Mouse (Mus musculus): ENCODE data around the gene Gna14. TPM values are rescaled to one million over a fixed set of nuclear protein-coding genes. Genes with fewer than 3 reads are reported as not detected.

The Gna14 gene
- polyA plus RNA-seq, 1 experiment from 2014 or later, result 10.7 TPM

GRCm38 (mm10) chr19:16580501-16580900 is 144.9 kb downstream of the Gna14 start:
- peaks cover 2% of the 10 kb centered on the region; the same call in 1 of the 2 replicates for H3K36me3 ChIP-seq (ENCODE audit: control insufficient read depth, insufficient read depth, low read length)
- no peaks in the 10 kb centered on the region for H3K27me3 ChIP-seq (ENCODE audit: control insufficient read depth, insufficient read depth, low read depth, low read length)
- H3K4me3 ChIP-seq (ENCODE audit: low read length), result no peak overlapping the region
- H3K9ac ChIP-seq (ENCODE audit: low read length), result no peak overlapping the region
- no peaks in the 10 kb centered on the region for H3K4me1 ChIP-seq (replicated peaks; ENCODE audit: control insufficient read depth, insufficient read depth, low read length)
- no peak for ATAC-seq (ENCODE audit: low read depth)
- H3K27ac ChIP-seq (ENCODE audit: low read length), result no peak overlapping the region
- peaks cover 4% of the 10 kb centered on the region; the same call in 1 of the 2 replicates for H3K9me3 ChIP-seq (ENCODE audit: control insufficient read depth, low read length)
- no peak overlapping the region for H3K4me2 ChIP-seq (ENCODE audit: low read depth, low read length)
- 72% methylated on average over 8 of the region's 8 CpGs for WGBS

GRCm38 (mm10) chr19:16584546-16584945 is 149.0 kb downstream of the Gna14 start:
- H3K9ac ChIP-seq (ENCODE audit: low read length), result no peak overlapping the region
- H3K4me3 ChIP-seq (ENCODE audit: low read length), result no peak overlapping the region
- no peaks in the 10 kb centered on the region for H3K27me3 ChIP-seq (ENCODE audit: control insufficient read depth, insufficient read depth, low read depth, low read length)
- H3K4me1 ChIP-seq (replicated peaks; ENCODE audit: control insufficient read depth, insufficient read depth, low read length), result no peaks in the 10 kb centered on the region
- ATAC-seq (ENCODE audit: low read depth), result peak; percentile 56; the same call in 1 of the 2 replicates
- H3K4me2 ChIP-seq (ENCODE audit: low read depth, low read length), result no peak overlapping the region
- peaks cover 2% of the 10 kb centered on the region; the same call in 1 of the 2 replicates for H3K36me3 ChIP-seq (ENCODE audit: control insufficient read depth, insufficient read depth, low read length)
- 71% methylated on average over 7 of the region's 7 CpGs for WGBS
- peak overlapping the region; percentile 59; the same call in 1 of the 2 replicates for H3K27ac ChIP-seq (ENCODE audit: low read length)
- peaks cover 4% of the 10 kb centered on the region; the same call in 1 of the 2 replicates for H3K9me3 ChIP-seq (ENCODE audit: control insufficient read depth, low read length)

DNA sequence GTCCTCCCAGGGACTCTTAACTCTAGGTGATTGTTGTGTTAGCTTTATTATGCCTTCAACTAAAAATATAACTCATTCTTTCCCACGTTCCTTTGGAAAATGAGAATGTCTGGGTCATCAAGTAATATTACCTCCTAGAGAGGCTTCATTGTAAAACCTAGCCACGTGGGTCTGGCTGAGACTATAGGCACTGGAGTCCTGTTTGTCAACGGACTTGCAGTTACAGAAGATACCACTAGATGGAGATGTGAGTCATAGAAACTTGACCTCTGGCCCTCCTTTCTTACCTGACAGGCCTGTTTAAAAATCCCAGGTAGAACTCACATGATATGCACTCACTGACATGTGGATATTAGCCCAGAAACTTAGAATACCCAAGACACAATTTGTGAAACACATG is 149.8 kb downstream of the Gna14 start:
- ATAC-seq (ENCODE audit: low read depth), result no peak
- H3K9ac ChIP-seq (ENCODE audit: low read length), result no peak overlapping the region
- no peak overlapping the region for H3K4me3 ChIP-seq (ENCODE audit: low read length)
- H3K36me3 ChIP-seq (ENCODE audit: control insufficient read depth, insufficient read depth, low read length), result peaks cover 2% of the 10 kb centered on the region; the same call in 1 of the 2 replicates
- 20% methylated on average over 3 of the region's 3 CpGs for WGBS
- no peak overlapping the region for H3K27ac ChIP-seq (ENCODE audit: low read length)
- no peak overlapping the region for H3K4me2 ChIP-seq (ENCODE audit: low read depth, low read length)
- H3K27me3 ChIP-seq (ENCODE audit: control insufficient read depth, insufficient read depth, low read depth, low read length), result no peaks in the 10 kb centered on the region
- H3K9me3 ChIP-seq (ENCODE audit: control insufficient read depth, low read length), result peaks cover 4% of the 10 kb centered on the region; the same call in 1 of the 2 replicates
- no peaks in the 10 kb centered on the region for H3K4me1 ChIP-seq (replicated peaks; ENCODE audit: control insufficient read depth, insufficient read depth, low read length)

DNA sequence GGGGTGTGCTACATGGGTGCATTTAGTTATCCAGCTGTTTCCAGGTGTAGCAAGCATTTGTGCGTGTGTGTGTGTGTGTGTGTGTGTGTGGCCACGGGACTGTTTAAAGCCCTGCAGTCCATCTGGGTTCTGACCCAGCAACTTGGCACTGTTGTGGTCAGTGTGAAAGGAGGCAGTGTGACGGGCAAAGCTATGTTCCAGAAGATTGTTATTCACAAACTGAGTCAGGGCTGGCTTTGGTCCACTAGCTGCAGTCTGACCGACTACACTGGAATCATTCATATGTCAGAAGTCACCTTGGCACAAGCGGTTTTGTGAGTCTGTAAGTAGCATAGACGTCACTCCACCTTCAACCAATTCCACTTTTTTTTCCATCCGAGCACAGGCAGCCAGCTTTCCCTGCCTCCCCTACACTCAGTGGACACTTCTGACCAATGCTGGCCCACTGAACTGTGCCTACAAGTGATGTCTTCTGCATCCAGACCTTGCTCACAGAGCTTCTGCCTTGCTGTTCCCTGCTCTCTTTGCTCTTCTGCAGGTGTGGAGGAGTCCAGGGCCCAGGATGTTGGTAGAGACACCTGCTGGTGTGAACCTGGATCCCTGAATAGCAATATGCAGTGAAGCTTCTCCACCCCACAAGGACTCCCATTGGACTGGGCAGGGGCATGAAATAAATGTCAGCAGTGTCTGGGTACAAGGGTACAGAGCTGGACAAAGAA is 157.9 kb downstream of the Gna14 start:
- no peaks in the 10 kb centered on the region for H3K36me3 ChIP-seq (ENCODE audit: control insufficient read depth, insufficient read depth, low read length)
- 79% methylated on average over 7 of the region's 7 CpGs for WGBS
- no peak overlapping the region for H3K27ac ChIP-seq (ENCODE audit: low read length)
- no peaks in the 10 kb centered on the region for H3K27me3 ChIP-seq (ENCODE audit: control insufficient read depth, insufficient read depth, low read depth, low read length)
- H3K9me3 ChIP-seq (ENCODE audit: control insufficient read depth, low read length), result no peaks in the 10 kb centered on the region
- no peaks in the 10 kb centered on the region for H3K4me1 ChIP-seq (replicated peaks; ENCODE audit: control insufficient read depth, insufficient read depth, low read length)
- no peak overlapping the region for H3K9ac ChIP-seq (ENCODE audit: low read length)
- H3K4me2 ChIP-seq (ENCODE audit: low read depth, low read length), result no peak overlapping the region
- H3K4me3 ChIP-seq (ENCODE audit: low read length), result no peak overlapping the region
- ATAC-seq (ENCODE audit: low read depth), result 0 out of 2 replicates have a peak, but pooled peaks have one; percentile 41

- Histone ChIP-seq H3K36me3 (ENCODE audit: control insufficient read depth, insufficient read depth, low read length) (no peaks in the 10 kb centered on the region), H3K4me2 (ENCODE audit: low read depth, low read length) (no peak overlapping the region), H3K27me3 (ENCODE audit: control insufficient read depth, insufficient read depth, low read depth, low read length) (no peaks in the 10 kb centered on the region), H3K4me1 (replicated peaks; ENCODE audit: control insufficient read depth, insufficient read depth, low read length) (peaks cover 5% of the 10 kb centered on the region), H3K27ac (ENCODE audit: low read length) (no peak overlapping the region), H3K9me3 (ENCODE audit: control insufficient read depth, low read length) (no peaks in the 10 kb centered on the region), H3K4me3 (ENCODE audit: low read length) (no peak overlapping the region), H3K9ac (ENCODE audit: low read length) (no peak overlapping the region)
- no peak for ATAC-seq (ENCODE audit: low read depth)
Measured at GRCm38 (mm10) chr19:16593975-16594317, 158.4 kb downstream of the Gna14 start.

DNA sequence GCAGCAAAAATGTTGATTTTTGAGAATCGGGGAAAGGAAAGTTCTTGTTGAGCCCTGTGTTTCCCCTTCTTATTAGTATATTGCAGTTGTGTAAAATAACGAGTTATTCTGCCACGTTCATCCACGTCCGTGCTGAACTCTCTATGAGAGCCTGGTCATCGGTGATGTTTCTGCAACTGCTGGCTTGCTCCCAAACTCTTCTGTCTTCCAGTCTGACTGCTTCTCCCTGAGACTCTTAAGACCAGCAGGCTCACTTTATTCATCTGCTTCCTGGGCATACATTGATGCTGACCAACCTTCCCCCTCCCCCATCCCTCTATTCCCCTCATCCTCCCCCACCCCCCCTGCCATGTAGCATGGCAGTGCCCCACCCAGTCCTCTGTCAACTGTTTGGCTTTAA is 161.7 kb downstream of the Gna14 start:
- Histone ChIP-seq H3K27ac (ENCODE audit: low read length) (no peak overlapping the region), H3K9me3 (ENCODE audit: control insufficient read depth, low read length) (no peaks in the 10 kb centered on the region), H3K36me3 (ENCODE audit: control insufficient read depth, insufficient read depth, low read length) (no peaks in the 10 kb centered on the region), H3K4me2 (ENCODE audit: low read depth, low read length) (no peak overlapping the region), H3K9ac (ENCODE audit: low read length) (no peak overlapping the region), H3K4me3 (ENCODE audit: low read length) (no peak overlapping the region), H3K4me1 (replicated peaks; ENCODE audit: control insufficient read depth, insufficient read depth, low read length) (peaks cover 7% of the 10 kb centered on the region), H3K27me3 (ENCODE audit: control insufficient read depth, insufficient read depth, low read depth, low read length) (no peaks in the 10 kb centered on the region)
- WGBS, result 61% methylated on average over 6 of the region's 6 CpGs
- ATAC-seq (ENCODE audit: low read depth), result no peak

GRCm38 (mm10) chr19:16598653-16599297 is 163.2 kb downstream of the Gna14 start:
- WGBS, result 28% methylated on average over 11 of the region's 11 CpGs
- H3K9me3 ChIP-seq (ENCODE audit: control insufficient read depth, low read length), result no peaks in the 10 kb centered on the region
- peaks cover 7% of the 10 kb centered on the region for H3K4me1 ChIP-seq (replicated peaks; ENCODE audit: control insufficient read depth, insufficient read depth, low read length)
- ATAC-seq (ENCODE audit: low read depth), result peak; percentile 81
- H3K9ac ChIP-seq (ENCODE audit: low read length), result no peak overlapping the region; the same call in 1 of the 2 replicates
- no peak overlapping the region for H3K4me3 ChIP-seq (ENCODE audit: low read length)
- H3K27ac ChIP-seq (ENCODE audit: low read length), result no peak overlapping the region
- no peaks in the 10 kb centered on the region for H3K27me3 ChIP-seq (ENCODE audit: control insufficient read depth, insufficient read depth, low read depth, low read length)
- H3K4me2 ChIP-seq (ENCODE audit: low read depth, low read length), result peak overlapping the region; percentile 26; the same call in 1 of the 2 replicates
- H3K36me3 ChIP-seq (ENCODE audit: control insufficient read depth, insufficient read depth, low read length), result no peaks in the 10 kb centered on the region

DNA sequence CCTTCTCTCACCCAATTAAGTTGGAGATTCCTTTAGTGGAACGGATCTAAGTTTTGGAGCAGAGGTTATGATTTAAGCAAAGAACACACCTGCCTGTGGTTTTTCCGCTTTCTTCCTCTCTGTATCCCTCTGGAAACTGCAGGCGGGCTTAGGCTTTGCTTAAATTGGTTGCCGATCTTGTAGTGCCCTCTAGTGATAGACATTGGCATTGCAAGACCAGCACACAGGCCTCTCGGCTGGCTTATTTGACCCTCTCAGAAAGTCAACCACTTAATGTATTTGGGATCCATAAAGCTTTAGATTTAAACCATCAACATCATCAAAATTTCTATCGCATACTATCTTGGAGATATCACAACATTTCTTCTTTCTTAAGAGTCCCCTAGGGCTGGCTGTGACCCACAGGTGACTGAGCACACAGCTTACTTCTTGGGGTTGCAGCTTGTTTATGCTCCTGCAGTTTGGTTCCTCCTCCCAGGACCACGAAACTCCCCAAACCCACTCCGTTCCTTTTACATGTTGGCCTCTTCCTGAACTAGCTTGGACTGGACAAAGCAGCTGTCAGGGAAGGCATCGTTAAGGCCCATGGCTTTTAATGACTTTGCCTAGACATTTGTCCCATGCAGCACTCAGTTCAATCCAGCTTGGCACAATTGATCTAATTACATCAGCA is 163.9 kb downstream of the Gna14 start:
- Histone ChIP-seq H3K4me1 (replicated peaks; ENCODE audit: control insufficient read depth, insufficient read depth, low read length) (peaks cover 7% of the 10 kb centered on the region), H3K27me3 (ENCODE audit: control insufficient read depth, insufficient read depth, low read depth, low read length) (no peaks in the 10 kb centered on the region), H3K9ac (ENCODE audit: low read length) (no peak overlapping the region), H3K4me3 (ENCODE audit: low read length) (no peak overlapping the region), H3K4me2 (ENCODE audit: low read depth, low read length) (peak overlapping the region; percentile 26; the same call in 1 of the 2 replicates), H3K9me3 (ENCODE audit: control insufficient read depth, low read length) (no peaks in the 10 kb centered on the region), H3K36me3 (ENCODE audit: control insufficient read depth, insufficient read depth, low read length) (no peaks in the 10 kb centered on the region), H3K27ac (ENCODE audit: low read length) (no peak overlapping the region)
- ATAC-seq (ENCODE audit: low read depth), result peak; percentile 58
- WGBS, result 19% methylated on average over 9 of the region's 9 CpGs

DNA sequence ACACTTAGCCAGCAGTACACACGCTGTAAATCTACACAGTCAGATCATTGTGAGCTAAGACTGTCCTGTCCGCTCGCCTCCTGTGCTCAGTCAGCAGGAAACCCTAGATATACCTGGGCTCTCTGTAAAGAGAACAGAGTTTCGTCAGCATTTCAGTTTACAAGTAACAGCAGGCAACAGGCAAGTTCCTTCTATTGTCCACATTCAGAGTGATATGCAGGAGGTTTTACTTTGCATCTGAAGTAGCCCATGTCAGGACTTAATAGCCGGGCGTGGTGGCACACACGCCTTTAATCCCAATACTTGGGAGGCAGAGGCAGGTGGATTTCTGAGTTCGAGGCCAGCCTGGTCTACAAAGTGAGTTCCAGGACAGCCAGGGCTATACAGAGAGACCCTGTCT is 166.5 kb downstream of the Gna14 start:
- no peaks in the 10 kb centered on the region for H3K27me3 ChIP-seq (ENCODE audit: control insufficient read depth, insufficient read depth, low read depth, low read length)
- no peak overlapping the region for H3K4me2 ChIP-seq (ENCODE audit: low read depth, low read length)
- WGBS, result 80% methylated on average over 8 of the region's 8 CpGs
- H3K4me1 ChIP-seq (replicated peaks; ENCODE audit: control insufficient read depth, insufficient read depth, low read length), result peaks cover 7% of the 10 kb centered on the region
- H3K36me3 ChIP-seq (ENCODE audit: control insufficient read depth, insufficient read depth, low read length), result no peaks in the 10 kb centered on the region
- H3K27ac ChIP-seq (ENCODE audit: low read length), result no peak overlapping the region
- ATAC-seq (ENCODE audit: low read depth), result no peak
- no peak overlapping the region for H3K9ac ChIP-seq (ENCODE audit: low read length)
- H3K4me3 ChIP-seq (ENCODE audit: low read length), result no peak overlapping the region
- no peaks in the 10 kb centered on the region for H3K9me3 ChIP-seq (ENCODE audit: control insufficient read depth, low read length)
